22 mouse cellular contexts compared by ENCODE assay signal in the genomic region with DNA sequence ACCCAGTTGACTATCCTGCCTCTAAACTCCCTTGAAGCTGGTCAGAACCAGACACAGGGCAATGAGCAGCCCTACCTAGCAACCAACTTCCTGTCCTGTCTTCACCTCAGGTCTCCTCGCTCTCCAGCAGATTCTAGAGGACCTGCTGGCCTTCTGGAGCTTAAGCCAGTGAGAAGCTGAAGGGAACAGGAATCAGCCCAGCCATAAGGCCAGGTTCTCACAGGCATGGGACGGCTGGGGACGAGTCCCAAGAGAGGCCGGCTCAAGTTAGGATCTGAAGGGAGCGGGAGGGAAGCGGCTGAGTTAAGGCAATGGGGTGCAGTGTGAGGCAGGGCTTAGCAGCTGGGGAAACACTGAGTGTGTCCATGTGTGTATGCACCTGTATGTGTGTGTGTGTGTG. TPM values are rescaled to one million over a fixed set of nuclear protein-coding genes. Genes with fewer than 3 reads are reported as not detected.
A peak's percentile ranks its signal among the peaks of the same experiment; 100 is the strongest.
DNase-seq lines count a peak whose midpoint lies in the region; ATAC-seq and TF ChIP-seq lines count a peak whose summit lies in the region.
"Had no signal": no experiment of that assay in that cellular context is flagged by ENCODE, and none has a peak within 500 bp of the region (broad histone marks: within the 10 kb centered on the region; RNA-seq: fewer than 3 reads in every experiment).

No protein-coding gene starts in this region.

- no peak overlapping the region for H3K4me3 ChIP-seq in gastrocnemius, adult 2 months
- no peak overlapping the region for H3K4me3 ChIP-seq in heart, embryonic 13.5 days
- H3K4me3 ChIP-seq in liver, embryonic 12.5 days = no peak overlapping the region
- no peak overlapping the region for H3K4me3 ChIP-seq in liver, embryonic 11.5 days (ENCODE audit: low read depth, low read length)
- no peak overlapping the region for H3K4me3 ChIP-seq in macrophage (ENCODE audit: inconsistent target)
- H3K4me3 ChIP-seq in midbrain, postnatal 0 days (ENCODE audit: low read depth, low read length) = no peak overlapping the region
- H3K4me3 ChIP-seq: embryonic facial prominence, embryonic 13.5 days; erythroblast, embryonic 14.5 days; hindbrain, embryonic 13.5 days; limb, embryonic 10.5 days; midbrain, embryonic 12.5 days had no signal

- H3K27me3 ChIP-seq in heart, embryonic 13.5 days (replicated peaks) = no peaks in the 10 kb centered on the region
- 0 out of 2 replicates have a peak, but pooled peaks cover 4% of the 10 kb centered on the region for H3K27me3 ChIP-seq in liver, embryonic 12.5 days (replicated peaks)
- no peaks in the 10 kb centered on the region for H3K27me3 ChIP-seq in liver, embryonic 11.5 days (replicated peaks; ENCODE audit: control insufficient read depth, insufficient read depth, low read length)
- no peaks in the 10 kb centered on the region for H3K27me3 ChIP-seq in midbrain, postnatal 0 days (ENCODE audit: insufficient read depth, low read length)
- H3K27me3 ChIP-seq: embryonic facial prominence, embryonic 13.5 days; hindbrain, embryonic 13.5 days; midbrain, embryonic 12.5 days had no signal

- no peak overlapping the region for H3K4me2 ChIP-seq in heart, embryonic 13.5 days
- no peak overlapping the region for H3K4me2 ChIP-seq in liver, embryonic 12.5 days
- no peak overlapping the region for H3K4me2 ChIP-seq in liver, embryonic 11.5 days
- H3K4me2 ChIP-seq in midbrain, postnatal 0 days (ENCODE audit: low read depth, low read length, poor library complexity, severe bottlenecking) = no peak overlapping the region
- H3K4me2 ChIP-seq: embryonic facial prominence, embryonic 13.5 days; hindbrain, embryonic 13.5 days; midbrain, embryonic 12.5 days had no signal

- H3K36me3 ChIP-seq in heart, embryonic 13.5 days = peaks cover 57% of the 10 kb centered on the region
- H3K36me3 ChIP-seq in liver, embryonic 12.5 days = peaks cover 2% of the 10 kb centered on the region; the same call in 1 of the 2 replicates
- no peaks in the 10 kb centered on the region for H3K36me3 ChIP-seq in liver, embryonic 11.5 days (ENCODE audit: control insufficient read depth, insufficient read depth, low read length)
- H3K36me3 ChIP-seq in macrophage (ENCODE audit: inconsistent target) = peaks cover 23% of the 10 kb centered on the region; the same call in 1 of the 2 replicates
- no peaks in the 10 kb centered on the region for H3K36me3 ChIP-seq in midbrain, postnatal 0 days (ENCODE audit: insufficient read depth, low read length)
- H3K36me3 ChIP-seq: hindbrain, embryonic 13.5 days; midbrain, embryonic 12.5 days had no signal

- H3K9me3 ChIP-seq in heart, embryonic 13.5 days = no peaks in the 10 kb centered on the region
- H3K9me3 ChIP-seq in liver, embryonic 12.5 days (replicated peaks) = no peaks in the 10 kb centered on the region
- H3K9me3 ChIP-seq in liver, embryonic 11.5 days (ENCODE audit: control insufficient read depth, low read length) = no peaks in the 10 kb centered on the region
- no peaks in the 10 kb centered on the region for H3K9me3 ChIP-seq in midbrain, postnatal 0 days (ENCODE audit: low read length)
- H3K9me3 ChIP-seq: embryonic facial prominence, embryonic 13.5 days; hindbrain, embryonic 13.5 days; limb, embryonic 10.5 days; midbrain, embryonic 12.5 days had no signal

- DNase-seq in gastrocnemius, adult 2 months = no peak
- no peak for DNase-seq in gastrocnemius, postnatal 25 days
- no peak for DNase-seq in heart, postnatal 25 days (ENCODE audit: low spot score)
- no peak for DNase-seq in liver, embryonic 11.5 days (ENCODE audit: low spot score)
- DNase-seq in midbrain, postnatal 0 days (ENCODE audit: low spot score) = no peak
- DNase-seq: adrenal gland, postnatal 14 days; cerebellum, adult 8-10 months; cerebellum, postnatal 36 days; embryo, embryonic 11 days; kidney, adult 2 months; kidney, postnatal 10 days; lung, postnatal 4 days had no signal

- intact Hi-C loops in gastrocnemius, adult 2 months (cut with DNase I) = no loop called here
- intact Hi-C loops in heart, postnatal 25 days (cut with DNase I) = no loop called here

- no peaks in the 10 kb centered on the region for H3K79me2 ChIP-seq in macrophage (ENCODE audit: inconsistent target)

- H3K27ac ChIP-seq in gastrocnemius, adult 2 months = peak overlapping the region; percentile 89
- peak overlapping the region; percentile 62; the same call in 1 of the 2 replicates for H3K27ac ChIP-seq in heart, embryonic 13.5 days (replicated peaks)
- peak overlapping the region; percentile 38; the same call in 1 of the 2 replicates for H3K27ac ChIP-seq in liver, embryonic 12.5 days
- H3K27ac ChIP-seq in liver, embryonic 11.5 days (ENCODE audit: low read depth, low read length) = no peak overlapping the region
- H3K27ac ChIP-seq in macrophage = peak overlapping the region; percentile 54
- no peak overlapping the region for H3K27ac ChIP-seq in midbrain, postnatal 0 days (ENCODE audit: low read depth, low read length)
- H3K27ac ChIP-seq: embryonic facial prominence, embryonic 13.5 days; hindbrain, embryonic 13.5 days; liver, embryonic 14.5 days; midbrain, embryonic 12.5 days had no signal

- WGBS in heart, embryonic 13.5 days = 88% methylated on average over 6 of the region's 6 CpGs
- WGBS in liver, embryonic 12.5 days (ENCODE audit: insufficient replicate concordance) = 82% methylated on average over 6 of the region's 6 CpGs
- 87% methylated on average over 6 of the region's 6 CpGs for WGBS in liver, embryonic 11.5 days
- WGBS in macrophage (ENCODE audit: missing documents) = 96% methylated on average over 6 of the region's 6 CpGs
- 84% methylated on average over 6 of the region's 6 CpGs for WGBS in midbrain, postnatal 0 days

- ATAC-seq in heart, embryonic 13.5 days (ENCODE audit: extremely low read depth, insufficient number of reproducible peaks, low FRiP score, low TSS enrichment) = no peak
- no peak for ATAC-seq in liver, embryonic 12.5 days
- ATAC-seq in liver, embryonic 11.5 days (replicated peaks; ENCODE audit: low FRiP score) = no peak
- ATAC-seq in midbrain, postnatal 0 days (ENCODE audit: low FRiP score) = no peak
- ATAC-seq: forebrain, embryonic 14.5 days had no signal

- no peak for TF ChIP-seq CTCF in gastrocnemius, adult 2 months (IDR thresholded peaks at IDR 0.05)
- no peak for TF ChIP-seq CTCF in midbrain, postnatal 0 days (IDR thresholded peaks at IDR 0.05)

- H3K4me1 ChIP-seq in heart, embryonic 13.5 days = peaks cover 84% of the 10 kb centered on the region
- peaks cover 33% of the 10 kb centered on the region for H3K4me1 ChIP-seq in liver, embryonic 12.5 days
- peaks cover 21% of the 10 kb centered on the region for H3K4me1 ChIP-seq in liver, embryonic 11.5 days (replicated peaks; ENCODE audit: control insufficient read depth, insufficient read depth, low read length)
- H3K4me1 ChIP-seq in midbrain, postnatal 0 days (ENCODE audit: insufficient read depth, low read length) = no peaks in the 10 kb centered on the region
- H3K4me1 ChIP-seq: midbrain, embryonic 12.5 days had no signal

- peak overlapping the region; percentile 37; the same call in 1 of the 2 replicates for H3K9ac ChIP-seq in heart, embryonic 13.5 days
- H3K9ac ChIP-seq in liver, embryonic 12.5 days = no peak overlapping the region
- no peak overlapping the region for H3K9ac ChIP-seq in liver, embryonic 11.5 days (ENCODE audit: low read depth, low read length)
- no peak overlapping the region for H3K9ac ChIP-seq in midbrain, postnatal 0 days (replicated peaks; ENCODE audit: low read length, poor library complexity, severe bottlenecking)
- H3K9ac ChIP-seq: embryonic facial prominence, embryonic 13.5 days; hindbrain, embryonic 13.5 days; liver, embryonic 14.5 days; midbrain, embryonic 12.5 days had no signal

RNA-seq across cellular contexts. Expression of a gene that starts 22.5 kb away (rescaled TPM):
- 10 to 100 TPM; 40.6 to 59.3 TPM for total RNA-seq in gastrocnemius, adult 2 months (2021)
- total RNA-seq in gastrocnemius, postnatal 25 days (2021) = 10 to 100 TPM; 41.5 to 45.0 TPM
- polyA plus RNA-seq in heart, embryonic 13.5 days (2015; fragmentation: Nextera tagmentation; extraction: Ambion mirVana) = 20.8 and 22.6 TPM in 2 replicates
- total RNA-seq in heart, postnatal 25 days (2021) = 10 to 100 TPM; 33.3 to 35.7 TPM
- polyA plus RNA-seq in liver, embryonic 12.5 days (2016; fragmentation: Nextera tagmentation; extraction: Ambion mirVana) = 6.9 and 7.8 TPM in 2 replicates
- polyA plus RNA-seq in liver, embryonic 11.5 days (2014; fragmentation: Nextera tagmentation; extraction: Ambion mirVana) = 11.3 and 13.4 TPM in 2 replicates
- 10 to 100 TPM in 18 of 26 experiments, 1 to 10 TPM in 8; 1.4 to 30.9 (median 18.0) TPM for total RNA-seq in macrophage (2018; cell fraction: chromatin; rRNA removed)
- 10 to 100 TPM; 16.0 to 49.3 (median 30.4) TPM for total RNA-seq in macrophage (2018; cell fraction: cytosol; rRNA removed)
- 10 to 100 TPM; 10.2 to 59.8 (median 28.2) TPM for total RNA-seq in macrophage (2018; cell fraction: nucleus; rRNA removed)
- polyA plus RNA-seq in macrophage (2018) = 26.2 to 48.4 TPM (median 38.0 TPM) in 3 replicates
- total RNA-seq in midbrain, postnatal 0 days (2014; rRNA removed) = 28.3 and 34.3 TPM in 2 replicates
- 13.9 and 15.3 TPM in 2 replicates for polyA plus RNA-seq in midbrain, postnatal 0 days (2015; fragmentation: Nextera tagmentation; extraction: Ambion mirVana)

RNA-seq across cellular contexts. Expression of a gene that starts 52.4 kb away (rescaled TPM):
- 10 to 100 TPM; 26.0 to 43.4 TPM for total RNA-seq in gastrocnemius, adult 2 months (2021)
- total RNA-seq in gastrocnemius, postnatal 25 days (2021) = 10 to 100 TPM; 39.9 to 51.1 TPM
- polyA plus RNA-seq in heart, embryonic 13.5 days (2015; fragmentation: Nextera tagmentation; extraction: Ambion mirVana) = 93.7 and 99.8 TPM in 2 replicates
- 100 to 1,000 TPM; 277 to 296 TPM for total RNA-seq in heart, postnatal 25 days (2021)
- 46.8 and 48.4 TPM in 2 replicates for polyA plus RNA-seq in liver, embryonic 12.5 days (2016; fragmentation: Nextera tagmentation; extraction: Ambion mirVana)
- polyA plus RNA-seq in liver, embryonic 11.5 days (2014; fragmentation: Nextera tagmentation; extraction: Ambion mirVana) = 96.3 and 97.0 TPM in 2 replicates
- total RNA-seq in macrophage (2018; cell fraction: chromatin; rRNA removed) = 10 to 100 TPM in 14 of 26 experiments, 1 to 10 TPM in 12; 2.7 to 18.5 (median 11.4) TPM
- total RNA-seq in macrophage (2018; cell fraction: cytosol; rRNA removed) = 10 to 100 TPM in 10 of 26 experiments, 1 to 10 TPM in 16; 4.6 to 13.4 (median 9.1) TPM
- 10 to 100 TPM in 8 of 26 experiments, 1 to 10 TPM in 18; 1.9 to 23.1 (median 8.0) TPM for total RNA-seq in macrophage (2018; cell fraction: nucleus; rRNA removed)
- 8.2 to 17.3 TPM (median 9.7 TPM) in 3 replicates for polyA plus RNA-seq in macrophage (2018)
- total RNA-seq in midbrain, postnatal 0 days (2014; rRNA removed) = 51.4 and 55.8 TPM in 2 replicates
- polyA plus RNA-seq in midbrain, postnatal 0 days (2015; fragmentation: Nextera tagmentation; extraction: Ambion mirVana) = 50.2 and 52.2 TPM in 2 replicates

Comparison
In these comparisons a context has a peak if more than half of its experiments do, and no peak if none do; other contexts are left out.
1. H3K27ac ChIP-seq: peak in gastrocnemius, adult 2 months (single experiment), heart, embryonic 13.5 days (single experiment), liver, embryonic 12.5 days (single experiment) and macrophage (single experiment); none in liver, embryonic 11.5 days (single experiment) and midbrain, postnatal 0 days (single experiment).